Mouse (Mus musculus): ENCODE measurements at regions not wholly inside any gene's neighbourhood (a gene's known extent, or its start where the extent isn't known, plus 50 kb on each side); places are given as distances from the start of the nearest gene placed in this dataset.

DNA sequence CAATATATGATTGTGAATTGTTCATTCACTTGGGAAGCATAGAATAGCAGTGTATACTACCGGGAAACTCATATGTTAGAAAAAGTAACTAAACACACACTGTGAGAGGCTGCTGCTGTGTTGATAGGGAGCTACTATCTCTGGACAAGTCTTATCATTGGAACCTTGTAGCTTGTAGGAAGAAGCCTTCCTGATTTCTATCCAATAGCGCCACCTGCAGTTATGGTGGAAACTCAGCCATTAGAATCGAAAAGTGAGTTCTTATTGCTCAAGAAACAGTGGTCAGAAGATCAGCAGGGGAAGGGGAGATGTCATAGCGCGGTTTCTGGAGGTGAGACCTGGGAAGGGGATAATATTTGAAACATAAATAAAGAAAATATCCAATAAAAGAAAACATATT is 1245.1 kb upstream of the Cdh6 start:
- H3K4me2 ChIP-seq (ENCODE audit: low read length): no peak overlapping the region
- peak; percentile 42 for TF ChIP-seq CTCF (IDR thresholded peaks at IDR 0.05; ENCODE audit: low read depth)
- DNase-seq (ENCODE audit: low spot score): peak; percentile 14
- no peak for ATAC-seq (replicated peaks; ENCODE audit: low FRiP score, low read depth)
- no peak overlapping the region for H3K4me3 ChIP-seq (replicated peaks; ENCODE audit: low read depth, low read length)
- no peak overlapping the region for H3K27ac ChIP-seq
- 49% methylated on average over 5 of the region's 5 CpGs for WGBS
- no peaks in the 10 kb centered on the region for H3K36me3 ChIP-seq (ENCODE audit: insufficient read depth, low read length)
- H3K27me3 ChIP-seq (ENCODE audit: insufficient read depth, low read length): no peaks in the 10 kb centered on the region
- H3K4me1 ChIP-seq (replicated peaks; ENCODE audit: insufficient read depth, low read length): no peaks in the 10 kb centered on the region
- no peak overlapping the region for H3K9ac ChIP-seq (ENCODE audit: low read depth, low read length)
- no peaks in the 10 kb centered on the region for H3K9me3 ChIP-seq (replicated peaks; ENCODE audit: low read length)

DNA sequence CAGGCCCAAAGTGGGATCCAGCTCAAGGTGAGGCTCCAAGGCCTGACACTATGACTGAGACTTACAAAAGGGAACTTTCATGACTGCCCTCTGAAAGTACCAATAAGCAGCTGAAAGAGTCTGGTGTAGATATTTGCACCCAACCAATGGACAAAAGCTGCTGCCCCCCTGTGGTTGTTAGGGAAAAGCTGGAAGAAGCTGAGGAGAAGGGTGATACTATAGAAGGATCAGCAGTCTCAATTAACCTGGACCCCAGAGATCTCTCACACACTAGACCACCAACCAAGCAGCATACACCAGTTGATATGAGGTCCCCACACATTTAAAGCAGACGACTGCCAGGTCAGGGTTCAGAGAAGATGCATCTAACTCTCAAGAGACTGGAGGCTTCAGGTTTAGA is 1211.9 kb upstream of the Cdh6 start:
- no peaks in the 10 kb centered on the region for H3K27me3 ChIP-seq (ENCODE audit: insufficient read depth, low read length)
- no peaks in the 10 kb centered on the region for H3K9me3 ChIP-seq (replicated peaks; ENCODE audit: low read length)
- no peak overlapping the region for H3K9ac ChIP-seq (ENCODE audit: low read depth, low read length)
- H3K4me1 ChIP-seq (replicated peaks; ENCODE audit: insufficient read depth, low read length): no peaks in the 10 kb centered on the region
- TF ChIP-seq CTCF (IDR thresholded peaks at IDR 0.05; ENCODE audit: low read depth): no peak
- ATAC-seq (replicated peaks; ENCODE audit: low FRiP score, low read depth): no peak
- no peak overlapping the region for H3K4me3 ChIP-seq (replicated peaks; ENCODE audit: low read depth, low read length)
- no peak overlapping the region for H3K27ac ChIP-seq
- H3K36me3 ChIP-seq (ENCODE audit: insufficient read depth, low read length): no peaks in the 10 kb centered on the region
- H3K4me2 ChIP-seq (ENCODE audit: low read length): no peak overlapping the region
- 50% methylated on average over 1 of the region's 1 CpGs for WGBS
- no peak for DNase-seq (ENCODE audit: low spot score)

DNA sequence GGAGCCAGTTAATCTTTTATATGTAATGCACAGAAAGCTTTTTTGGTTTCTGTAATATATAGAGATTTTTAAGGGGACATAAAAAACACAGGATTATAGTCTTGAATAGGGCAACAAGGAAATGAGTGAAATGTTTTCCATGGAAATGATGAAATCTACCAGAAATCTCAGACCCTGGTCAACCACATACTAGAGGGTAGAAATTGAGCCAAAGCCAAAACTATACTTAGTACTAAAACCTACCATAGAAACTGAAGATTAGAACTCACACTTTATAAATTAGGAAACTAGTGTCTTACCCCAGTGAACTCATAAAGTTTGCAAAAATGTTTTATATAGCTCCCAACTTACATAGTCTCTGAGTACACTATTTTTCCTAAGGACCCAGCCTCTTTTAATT is 1204.9 kb upstream of the Cdh6 start:
- H3K9ac ChIP-seq (ENCODE audit: low read depth, low read length): no peak overlapping the region
- ATAC-seq (replicated peaks; ENCODE audit: low FRiP score, low read depth): no peak
- H3K4me2 ChIP-seq (ENCODE audit: low read length): no peak overlapping the region
- no peak overlapping the region for H3K27ac ChIP-seq
- no peaks in the 10 kb centered on the region for H3K4me1 ChIP-seq (replicated peaks; ENCODE audit: insufficient read depth, low read length)
- H3K9me3 ChIP-seq (replicated peaks; ENCODE audit: low read length): no peaks in the 10 kb centered on the region
- H3K4me3 ChIP-seq (replicated peaks; ENCODE audit: low read depth, low read length): no peak overlapping the region
- TF ChIP-seq CTCF (IDR thresholded peaks at IDR 0.05; ENCODE audit: low read depth): no peak
- no peaks in the 10 kb centered on the region for H3K36me3 ChIP-seq (ENCODE audit: insufficient read depth, low read length)
- no peak for DNase-seq (ENCODE audit: low spot score)
- H3K27me3 ChIP-seq (ENCODE audit: insufficient read depth, low read length): no peaks in the 10 kb centered on the region
